In genomic region chr2:167944193-167944592, GRCm38 (mm10) we compare ENCODE assay signal across 26 mouse cellular contexts. TPM values are rescaled to one million over a fixed set of nuclear protein-coding genes. Genes with fewer than 3 reads are reported as not detected.
DNase-seq lines count a peak whose midpoint lies in the region; ATAC-seq and TF ChIP-seq lines count a peak whose summit lies in the region.
"Had no signal": no experiment of that assay in that cellular context is flagged by ENCODE, and none has a peak within 500 bp of the region (broad histone marks: within the 10 kb centered on the region; RNA-seq: fewer than 3 reads in every experiment).

No protein-coding gene starts in this region.

- no peak for TF ChIP-seq POLR2A in CH12.LX (IDR thresholded peaks at IDR 0.05; ENCODE audit: low read depth, low read length)

- peak overlapping the region; percentile 74 for H3K27ac ChIP-seq in hindbrain, postnatal 0 days
- H3K27ac ChIP-seq in hindbrain, embryonic 16.5 days (ENCODE audit: low read depth, low read length) = no peak overlapping the region
- peak overlapping the region; percentile 12; the same call in 1 of the 2 replicates for H3K27ac ChIP-seq in CH12.LX (ENCODE audit: insufficient read depth, low read depth)
- 0 out of 2 replicates have a peak overlapping the region, but pooled peaks have one; percentile 36 for H3K27ac ChIP-seq in limb, embryonic 10.5 days
- H3K27ac ChIP-seq in liver, postnatal 0 days (ENCODE audit: low read depth) = peak overlapping the region; percentile 55
- no peak overlapping the region for H3K27ac ChIP-seq in midbrain, embryonic 13.5 days
- H3K27ac ChIP-seq: intestine, embryonic 15.5 days; kidney, postnatal 0 days; liver, embryonic 14.5 days; neural tube, embryonic 12.5 days; stomach, embryonic 15.5 days had no signal

- no peak overlapping the region for H3K4me3 ChIP-seq in hindbrain, postnatal 0 days (ENCODE audit: low read length)
- no peak overlapping the region for H3K4me3 ChIP-seq in hindbrain, embryonic 16.5 days (ENCODE audit: low read length)
- no peak overlapping the region for H3K4me3 ChIP-seq in CH12.LX (replicated peaks in 1 of 3; ENCODE audit: low read depth in 2 of 3, low read length in 2 of 3, poor library complexity in 1 of 3)
- H3K4me3 ChIP-seq in limb, embryonic 10.5 days = no peak overlapping the region
- H3K4me3 ChIP-seq in liver, postnatal 0 days (ENCODE audit: low read depth, low read length) = no peak overlapping the region
- H3K4me3 ChIP-seq in midbrain, embryonic 13.5 days (replicated peaks) = no peak overlapping the region
- H3K4me3 ChIP-seq: forebrain, embryonic 13.5 days; hindbrain, embryonic 10.5 days; hindbrain, embryonic 15.5 days; intestine, embryonic 15.5 days; midbrain, embryonic 10.5 days; neural tube, embryonic 12.5 days; stomach, embryonic 15.5 days had no signal

- no peak overlapping the region for H3K4me2 ChIP-seq in hindbrain, postnatal 0 days (ENCODE audit: low read depth, low read length)
- no peak overlapping the region for H3K4me2 ChIP-seq in hindbrain, embryonic 16.5 days (ENCODE audit: low read length)
- peak overlapping the region; percentile 4; the same call in 1 of the 2 replicates for H3K4me2 ChIP-seq in CH12.LX (ENCODE audit: insufficient read depth, low read depth, poor library complexity, severe bottlenecking)
- H3K4me2 ChIP-seq in liver, postnatal 0 days (ENCODE audit: low read depth, low read length) = no peak overlapping the region
- H3K4me2 ChIP-seq in midbrain, embryonic 13.5 days (replicated peaks) = no peak overlapping the region
- H3K4me2 ChIP-seq: forebrain, embryonic 13.5 days; hindbrain, embryonic 15.5 days; intestine, embryonic 15.5 days; neural tube, embryonic 12.5 days; stomach, embryonic 15.5 days had no signal

- H3K27me3 ChIP-seq in hindbrain, postnatal 0 days (ENCODE audit: insufficient read depth, low read length) = no peaks in the 10 kb centered on the region
- no peaks in the 10 kb centered on the region for H3K27me3 ChIP-seq in hindbrain, embryonic 16.5 days (replicated peaks; ENCODE audit: control insufficient read depth, insufficient read depth, low read length)
- no peaks in the 10 kb centered on the region for H3K27me3 ChIP-seq in CH12.LX (replicated peaks)
- H3K27me3 ChIP-seq in limb, embryonic 10.5 days (ENCODE audit: low read depth, poor library complexity, severe bottlenecking) = no peaks in the 10 kb centered on the region
- no peaks in the 10 kb centered on the region for H3K27me3 ChIP-seq in liver, postnatal 0 days (ENCODE audit: insufficient read depth, low read length)
- H3K27me3 ChIP-seq in midbrain, embryonic 13.5 days = no peaks in the 10 kb centered on the region
- H3K27me3 ChIP-seq: forebrain, embryonic 13.5 days; hindbrain, embryonic 15.5 days; intestine, embryonic 15.5 days; neural tube, embryonic 12.5 days; Patski; stomach, embryonic 15.5 days had no signal

- no peak for TF ChIP-seq EP300 in CH12.LX (IDR thresholded peaks at IDR 0.05; ENCODE audit: low read length)
- TF ChIP-seq EP300 in liver, postnatal 0 days (IDR thresholded peaks at IDR 0.05; ENCODE audit: low read depth) = no peak

- no peak for TF ChIP-seq CTCF in hindbrain, postnatal 0 days (IDR thresholded peaks at IDR 0.05; ENCODE audit: low read depth)
- TF ChIP-seq CTCF in CH12.LX (conservative IDR thresholded peaks at IDR 0.05 in 1 of 2, IDR thresholded peaks at IDR 0.05 in 1 of 2; ENCODE audit: low read depth in 2 of 2, low read length in 2 of 2) = no peak
- no peak for TF ChIP-seq CTCF in liver, postnatal 0 days (IDR thresholded peaks at IDR 0.05; ENCODE audit: low read depth)

- WGBS in hindbrain, postnatal 0 days = 66% methylated on average over 3 of the region's 3 CpGs
- 64% methylated on average over 3 of the region's 3 CpGs for WGBS in hindbrain, embryonic 16.5 days
- WGBS in limb, embryonic 10.5 days = 89% methylated on average over 3 of the region's 3 CpGs
- WGBS in liver, postnatal 0 days (ENCODE audit: insufficient replicate concordance) = 59% methylated on average over 3 of the region's 3 CpGs
- 82% methylated on average over 3 of the region's 3 CpGs for WGBS in midbrain, embryonic 13.5 days

- H3K9me3 ChIP-seq in hindbrain, postnatal 0 days (ENCODE audit: low read length) = no peaks in the 10 kb centered on the region
- H3K9me3 ChIP-seq in hindbrain, embryonic 16.5 days (ENCODE audit: control insufficient read depth, low read length) = no peaks in the 10 kb centered on the region
- H3K9me3 ChIP-seq in CH12.LX (replicated peaks; ENCODE audit: low read length) = no peaks in the 10 kb centered on the region
- no peaks in the 10 kb centered on the region for H3K9me3 ChIP-seq in limb, embryonic 10.5 days (replicated peaks)
- no peaks in the 10 kb centered on the region for H3K9me3 ChIP-seq in liver, postnatal 0 days (ENCODE audit: low read length)
- H3K9me3 ChIP-seq in midbrain, embryonic 13.5 days = no peaks in the 10 kb centered on the region
- H3K9me3 ChIP-seq: forebrain, embryonic 13.5 days; hindbrain, embryonic 10.5 days; hindbrain, embryonic 15.5 days; intestine, embryonic 15.5 days; midbrain, embryonic 10.5 days; neural tube, embryonic 12.5 days; stomach, embryonic 15.5 days had no signal

- ATAC-seq in hindbrain, postnatal 0 days = no peak
- no peak for ATAC-seq in hindbrain, embryonic 16.5 days
- peak; percentile 70 for ATAC-seq in liver, postnatal 0 days
- ATAC-seq in midbrain, embryonic 13.5 days = no peak
- ATAC-seq: forebrain, embryonic 13.5 days; intestine, embryonic 15.5 days; midbrain, embryonic 16.5 days; Patski had no signal

- H3K9ac ChIP-seq in hindbrain, postnatal 0 days (replicated peaks; ENCODE audit: low read length) = no peak overlapping the region
- no peak overlapping the region for H3K9ac ChIP-seq in hindbrain, embryonic 16.5 days (ENCODE audit: low read depth, low read length)
- H3K9ac ChIP-seq in CH12.LX (ENCODE audit: insufficient read depth, low read depth) = peak overlapping the region; percentile 1; the same call in 1 of the 2 replicates
- H3K9ac ChIP-seq in liver, postnatal 0 days (replicated peaks) = no peak overlapping the region
- H3K9ac ChIP-seq in midbrain, embryonic 13.5 days (replicated peaks) = no peak overlapping the region
- H3K9ac ChIP-seq: hindbrain, embryonic 15.5 days; intestine, embryonic 15.5 days; liver, embryonic 14.5 days; neural tube, embryonic 12.5 days; stomach, embryonic 15.5 days had no signal

- no peak for DNase-seq in hindbrain, postnatal 0 days (ENCODE audit: low spot score)
- DNase-seq in CH12.LX (ENCODE audit: extremely low read depth) = no peak
- DNase-seq in limb, embryonic 10.5 days (ENCODE audit: low spot score) = no peak
- no peak for DNase-seq in liver, postnatal 0 days
- no peak for DNase-seq in neural tube, embryonic 10.5 days (ENCODE audit: extremely low spot score, low spot score)
- DNase-seq: adrenal gland, adult 2 months; cerebellum, adult 9-10 months; cerebellum, postnatal 36 days; gastrocnemius, postnatal 14 days; heart, postnatal 14 days; kidney, adult 8-10 months; kidney, postnatal 4 days; left cerebral cortex, postnatal 4 days had no signal

- no peaks in the 10 kb centered on the region for H3K36me3 ChIP-seq in hindbrain, postnatal 0 days (ENCODE audit: insufficient read depth, low read length)
- no peaks in the 10 kb centered on the region for H3K36me3 ChIP-seq in hindbrain, embryonic 16.5 days (ENCODE audit: control insufficient read depth, insufficient read depth, low read length)
- peaks cover 0 to 39% of the 10 kb centered on the region in 2 experiments for H3K36me3 ChIP-seq in CH12.LX (replicated peaks in 1 of 2; ENCODE audit: control insufficient read depth in 1 of 2, insufficient read depth in 1 of 2, low read length in 1 of 2)
- 0 out of 2 replicates have a peak, but pooled peaks cover 2% of the 10 kb centered on the region for H3K36me3 ChIP-seq in limb, embryonic 10.5 days
- H3K36me3 ChIP-seq in liver, postnatal 0 days (replicated peaks; ENCODE audit: insufficient read depth, low read length) = no peaks in the 10 kb centered on the region
- H3K36me3 ChIP-seq in midbrain, embryonic 13.5 days = no peaks in the 10 kb centered on the region
- H3K36me3 ChIP-seq: hindbrain, embryonic 15.5 days; intestine, embryonic 15.5 days; midbrain, embryonic 10.5 days; neural tube, embryonic 12.5 days; stomach, embryonic 15.5 days had no signal

- peaks cover 52% of the 10 kb centered on the region for H3K4me1 ChIP-seq in hindbrain, postnatal 0 days (ENCODE audit: insufficient read depth, low read length)
- H3K4me1 ChIP-seq in hindbrain, embryonic 16.5 days (ENCODE audit: control insufficient read depth, insufficient read depth, low read depth, low read length) = peaks cover 50% of the 10 kb centered on the region
- H3K4me1 ChIP-seq in CH12.LX (ENCODE audit: control insufficient read depth in 1 of 2, insufficient read depth in 2 of 2) = peaks cover 70 to 98% of the 10 kb centered on the region in 2 experiments
- peaks cover 76% of the 10 kb centered on the region for H3K4me1 ChIP-seq in limb, embryonic 10.5 days
- peaks cover 81% of the 10 kb centered on the region for H3K4me1 ChIP-seq in liver, postnatal 0 days (ENCODE audit: insufficient read depth)
- H3K4me1 ChIP-seq in midbrain, embryonic 13.5 days (replicated peaks) = peaks cover 88% of the 10 kb centered on the region

- dilution Hi-C loops in CH12.LX (cut with MboI; ENCODE audit: extremely low pct_ligation_motif_present, extremely low pct_unique_long_range_greater_than_20kb, low sequenced_read_pairs) = no loop called here

- H3K79me2 ChIP-seq in CH12.LX (replicated peaks; ENCODE audit: control insufficient read depth, extremely low read depth, insufficient read depth, poor library complexity, severe bottlenecking) = peaks cover 99% of the 10 kb centered on the region

- in situ Hi-C loops in CH12.LX (cut with MboI; ENCODE audit: low pct_ligation_motif_present, low pct_unique_long_range_greater_than_20kb, low sequenced_read_pairs) = no loop called here

- TF ChIP-seq RAD21 in CH12.LX (IDR thresholded peaks at IDR 0.05; ENCODE audit: low read depth, low read length) = no peak

TF ChIP-seq in CH12.LX, 34 proteins besides CTCF, POLR2A, EP300 and RAD21:
- no peak for TF ChIP-seq SMC3 (IDR thresholded peaks at IDR 0.05; ENCODE audit: low read depth, low read length)
- no peak for TF ChIP-seq SIN3A (IDR thresholded peaks at IDR 0.05; ENCODE audit: low read length)

RNA-seq across cellular contexts. Expression of gene Ptpn1, which starts 12.3 kb away (rescaled TPM):
- 35.7 and 39.2 TPM in 2 replicates for total RNA-seq in hindbrain, postnatal 0 days (2014; rRNA removed)
- polyA plus RNA-seq in hindbrain, postnatal 0 days (2015; fragmentation: Nextera tagmentation; extraction: Ambion mirVana) = 60.0 and 60.1 TPM in 2 replicates
- 64.8 and 69.2 TPM in 2 replicates for polyA plus RNA-seq in hindbrain, embryonic 16.5 days (2015; fragmentation: Nextera tagmentation; extraction: Ambion mirVana)
- 77.6 and 90.0 TPM in 2 replicates for total RNA-seq in CH12.LX (2012; rRNA removed)
- total RNA-seq in CH12.LX (2014; rRNA removed) = 69.8 and 78.5 TPM in 2 replicates
- polyA plus RNA-seq in CH12.LX (2012; ENCODE audit: insufficient read length, low read depth) = 131 and 139 TPM in 2 replicates
- 56.4 and 62.2 TPM in 2 replicates for polyA plus RNA-seq in limb, embryonic 10.5 days (2016; fragmentation: Nextera tagmentation; extraction: Ambion mirVana)
- 31.4 and 32.4 TPM in 2 replicates for polyA plus RNA-seq in liver, postnatal 0 days (2015; fragmentation: Nextera tagmentation; extraction: Ambion mirVana)
- polyA plus RNA-seq in midbrain, embryonic 13.5 days (2015; fragmentation: Nextera tagmentation; extraction: Ambion mirVana) = 102 and 105 TPM in 2 replicates

Comparison
In these comparisons a context has a peak if more than half of its experiments do, and no peak if none do; other contexts are left out.
1. H3K27ac ChIP-seq: peak in hindbrain, postnatal 0 days (single experiment), CH12.LX (single experiment), limb, embryonic 10.5 days (single experiment) and liver, postnatal 0 days (single experiment); none in hindbrain, embryonic 16.5 days (single experiment) and midbrain, embryonic 13.5 days (single experiment).